Mouse (Mus musculus) hindlimb bud, embryonic 11.5 days (tissue): Measurements from ENCODE around the gene Gm340.

Experiments
- DNase-seq: peaks from one replicate; pipeline ENCODE4 v3.0.0-alpha.2; 2012; ENCODE audit warnings: low read depth, low spot score; ENCODE audit errors: extremely low spot score

Gm340 gene

DNA sequence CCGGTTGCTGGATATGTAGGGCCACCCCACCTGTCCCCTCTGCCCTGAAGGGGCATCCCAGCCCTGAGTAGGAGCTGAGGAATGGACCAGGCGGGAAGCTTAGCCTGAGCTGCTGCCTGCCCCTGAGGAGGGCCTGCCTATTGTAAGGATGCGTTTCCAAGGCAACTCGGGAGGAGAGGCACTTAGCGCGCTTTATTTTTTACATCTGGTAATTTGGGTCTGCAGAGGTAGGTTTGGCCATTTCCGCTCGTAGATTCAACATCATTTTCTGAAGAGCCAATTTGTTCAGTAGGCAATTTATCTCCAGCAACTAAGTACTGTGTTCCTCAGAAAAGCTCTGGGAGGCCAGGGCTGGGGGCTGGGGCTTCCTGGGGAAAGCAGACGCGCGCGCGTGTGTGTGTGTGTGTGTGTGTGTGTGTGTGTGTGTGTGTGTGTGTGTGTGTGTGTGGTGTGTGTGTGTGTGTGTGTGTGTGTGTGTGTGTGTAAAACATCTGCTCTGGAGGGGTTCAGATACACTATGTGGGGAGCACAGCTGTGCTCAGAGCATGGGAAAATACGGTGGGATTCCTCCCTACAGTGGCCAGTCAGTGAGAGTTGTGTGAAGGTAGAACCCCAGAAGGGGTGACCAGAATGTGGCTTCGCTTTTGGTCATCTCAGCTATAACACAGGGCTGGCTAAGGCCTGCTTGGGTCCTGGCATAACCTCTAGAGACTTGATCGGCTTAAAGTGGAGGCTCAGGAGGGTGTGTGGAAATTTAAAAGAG lies 31.3 kb downstream of the Gm340 start:
- DNase-seq = peak; percentile 42

DNA sequence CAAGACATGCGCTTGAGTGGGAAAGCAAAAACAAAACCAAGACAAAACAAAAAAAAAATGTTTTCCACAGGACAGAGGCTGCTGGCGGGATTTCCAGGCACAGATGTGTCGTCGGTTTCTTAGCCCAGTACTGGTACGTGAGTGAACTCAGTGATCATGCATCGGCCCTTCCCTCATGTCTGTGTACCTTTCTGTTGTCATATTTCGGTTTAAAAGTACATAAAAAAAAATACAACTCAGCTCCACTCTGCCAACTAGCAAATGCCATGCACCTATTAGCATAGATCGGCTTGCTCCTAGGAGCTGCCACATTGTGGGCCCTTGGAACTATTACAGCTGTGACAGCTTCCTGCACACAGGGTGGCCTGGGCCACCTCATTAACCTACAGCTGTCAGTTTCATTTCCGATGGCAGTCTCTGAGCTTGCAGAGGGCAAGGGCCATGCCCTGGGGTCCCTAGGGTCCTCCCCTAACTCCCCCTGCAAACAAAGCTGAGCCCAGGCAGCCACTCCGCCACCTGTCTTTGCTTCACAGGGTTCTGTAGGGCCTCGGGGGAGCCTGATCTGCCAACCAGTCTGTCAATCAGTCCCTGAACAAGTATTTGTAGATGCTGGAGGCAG lies 33.5 kb downstream of the Gm340 start:
- peak; percentile 26 for DNase-seq

DNA sequence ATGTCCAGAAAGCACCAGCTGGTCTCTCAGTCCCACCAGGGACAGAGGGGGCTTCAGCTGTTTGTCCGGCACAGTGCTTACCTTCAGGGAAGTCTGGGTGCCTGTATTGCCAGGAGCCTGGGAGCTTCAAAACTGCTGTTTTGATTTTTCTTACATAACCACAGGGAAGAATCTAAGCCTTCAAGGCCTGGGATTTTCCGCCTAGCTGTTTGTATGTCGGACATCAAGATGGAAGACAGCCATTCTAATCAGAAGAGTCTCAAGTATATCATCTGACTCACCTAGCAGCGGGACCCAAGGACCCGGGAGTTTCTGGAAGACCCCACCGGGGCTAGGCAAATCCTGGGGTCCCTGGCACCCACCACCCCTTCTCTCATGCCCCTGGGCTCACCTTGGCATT lies 34.1 kb downstream of the Gm340 start:
- no peak for DNase-seq

DNA sequence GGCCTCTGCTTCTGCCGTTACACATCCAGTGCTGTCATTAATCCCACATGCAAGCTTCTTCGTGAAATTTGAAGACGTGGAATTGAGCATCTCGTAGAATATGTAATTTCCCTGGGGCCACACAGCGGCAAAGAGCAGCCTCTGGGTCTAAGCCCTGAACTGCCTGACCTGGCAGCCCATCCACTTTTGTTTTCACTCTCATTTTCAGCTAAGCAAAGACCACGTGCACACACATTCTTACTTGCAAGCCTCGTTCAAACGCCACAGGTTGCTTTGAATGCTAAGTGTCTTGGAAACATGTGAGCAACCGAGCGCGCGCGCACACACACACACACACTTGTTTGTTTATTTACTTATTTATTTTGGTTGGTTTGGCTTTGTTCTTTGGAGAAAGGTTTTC lies 34.9 kb downstream of the Gm340 start:
- DNase-seq = no peak

DNA sequence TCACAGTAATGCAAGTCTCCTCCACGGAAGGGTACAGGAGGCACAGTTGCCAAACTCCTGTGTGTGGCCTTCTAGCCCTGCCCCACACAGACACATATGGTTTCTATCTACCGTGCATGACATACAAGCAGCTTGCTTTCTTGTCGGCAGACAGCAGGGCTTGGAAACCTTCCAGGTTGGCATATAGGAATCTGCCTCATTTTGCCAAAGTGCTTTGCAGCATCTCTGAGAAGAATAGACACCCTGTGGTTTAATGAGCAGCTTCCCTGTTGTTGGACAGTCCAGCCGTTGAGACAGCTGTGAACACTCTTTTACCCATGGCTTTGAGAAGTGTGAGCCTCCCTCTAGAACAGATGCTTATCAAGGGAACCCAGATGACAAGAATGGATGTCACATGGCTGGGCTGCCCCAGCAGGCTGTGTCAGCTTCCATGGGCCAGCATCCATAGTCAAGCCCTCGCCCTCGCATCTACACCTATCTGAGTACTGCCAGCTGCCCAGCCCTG lies 36.0 kb downstream of the Gm340 start:
- no peak for DNase-seq

DNA sequence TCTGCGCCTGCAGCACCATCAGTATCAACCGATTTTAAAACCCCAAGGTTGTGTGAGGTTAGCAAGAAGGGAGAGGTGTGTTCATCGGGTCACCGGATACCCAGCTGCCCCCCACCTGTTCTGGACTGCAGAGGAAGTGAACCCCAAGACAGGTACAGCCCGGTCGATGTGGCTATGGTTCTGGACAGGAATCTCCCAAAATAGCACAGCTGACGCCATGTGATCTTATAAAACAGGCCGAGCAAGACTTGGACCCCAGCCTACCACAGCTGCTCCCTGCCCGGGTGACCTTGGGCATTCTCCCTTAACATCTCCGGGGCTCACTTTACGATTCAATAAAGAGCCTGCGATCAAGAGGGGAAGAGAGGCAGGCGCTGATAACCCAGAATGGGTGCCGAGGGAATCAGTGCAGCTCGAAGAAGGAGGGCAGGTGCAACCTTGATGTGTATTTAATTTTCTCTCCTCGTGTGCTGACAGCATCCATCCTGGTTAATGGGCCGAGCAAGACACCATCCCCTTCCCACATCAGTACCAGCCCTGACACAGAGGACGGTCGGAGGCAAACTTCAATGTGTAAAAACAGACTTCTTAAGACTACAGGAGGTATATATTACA lies 36.7 kb downstream of the Gm340 start:
- DNase-seq = no peak

DNA sequence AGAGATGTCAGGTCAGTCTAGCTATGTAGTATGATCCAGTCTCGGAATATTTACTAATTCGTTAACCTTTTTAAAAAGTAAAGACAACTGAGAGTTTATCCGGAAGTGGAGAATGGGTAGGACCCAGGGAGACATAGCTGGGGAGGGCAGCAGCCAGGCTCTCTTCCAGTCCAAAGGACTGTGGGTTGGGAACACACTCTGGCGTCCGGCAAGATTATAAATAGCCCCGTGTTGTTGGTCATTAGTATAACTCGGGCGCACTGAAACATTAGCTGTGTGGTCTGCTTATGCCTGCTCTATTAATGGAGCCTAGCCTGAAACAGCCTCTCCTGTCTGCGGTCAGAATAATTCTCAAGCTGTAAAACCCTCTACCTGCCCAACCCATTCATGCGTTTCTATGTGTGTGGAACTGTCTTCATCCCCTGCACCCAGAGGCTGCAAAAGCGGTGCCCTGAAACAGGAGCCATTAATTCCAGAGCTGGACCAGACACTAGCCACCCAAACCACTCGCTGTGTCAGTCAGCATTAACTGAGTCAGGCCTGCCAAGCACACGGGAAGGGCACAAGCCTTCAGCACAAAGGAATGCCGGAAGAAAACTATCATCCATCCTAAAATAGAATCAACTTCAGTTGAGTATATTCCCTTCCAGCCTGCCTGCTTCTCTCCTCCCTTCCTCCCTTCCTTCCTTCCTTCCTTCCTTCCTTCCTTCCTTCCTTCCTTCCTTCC lies 38.4 kb downstream of the Gm340 start:
- DNase-seq = no peak

DNA sequence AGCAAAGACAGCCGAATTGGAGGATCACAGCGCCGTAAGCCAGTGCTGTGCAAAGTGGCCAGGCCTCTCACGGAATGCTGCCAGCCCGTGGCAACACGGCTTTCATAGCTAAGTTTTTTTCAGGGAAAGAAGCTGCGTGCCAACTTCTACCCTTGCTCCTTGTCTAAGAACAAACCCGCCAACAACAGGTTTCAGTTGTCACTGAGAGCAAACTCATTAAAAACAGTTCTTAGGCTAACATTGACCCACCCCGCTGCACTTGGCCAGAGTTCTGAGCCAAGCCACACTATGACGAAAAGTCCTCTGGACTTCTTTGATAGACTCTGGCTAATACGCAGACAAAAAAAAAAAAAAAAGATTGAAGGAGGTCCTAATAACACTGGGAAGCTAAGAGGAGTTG lies 46.8 kb downstream of the Gm340 start:
- no peak for DNase-seq

DNA sequence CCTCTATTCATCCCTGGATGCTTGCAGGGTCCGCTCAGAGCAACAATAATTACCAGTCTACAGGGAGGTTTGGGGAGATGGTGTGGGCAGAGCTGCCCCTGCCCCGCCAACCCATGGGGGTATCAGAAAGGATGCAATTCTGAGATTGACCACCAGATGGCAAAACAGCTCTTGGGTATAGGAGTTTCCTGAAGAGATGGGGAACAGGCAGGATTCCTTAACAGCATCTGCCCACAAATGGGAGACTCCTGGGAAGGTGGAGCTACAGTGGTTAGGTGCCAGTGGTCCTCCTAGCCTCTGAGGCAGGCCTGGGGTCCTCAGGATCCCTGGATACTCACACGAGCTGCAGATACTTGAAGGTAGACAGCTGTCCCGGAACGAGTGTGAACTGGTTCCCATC lies 47.4 kb downstream of the Gm340 start:
- peak; percentile 64 for DNase-seq

DNA sequence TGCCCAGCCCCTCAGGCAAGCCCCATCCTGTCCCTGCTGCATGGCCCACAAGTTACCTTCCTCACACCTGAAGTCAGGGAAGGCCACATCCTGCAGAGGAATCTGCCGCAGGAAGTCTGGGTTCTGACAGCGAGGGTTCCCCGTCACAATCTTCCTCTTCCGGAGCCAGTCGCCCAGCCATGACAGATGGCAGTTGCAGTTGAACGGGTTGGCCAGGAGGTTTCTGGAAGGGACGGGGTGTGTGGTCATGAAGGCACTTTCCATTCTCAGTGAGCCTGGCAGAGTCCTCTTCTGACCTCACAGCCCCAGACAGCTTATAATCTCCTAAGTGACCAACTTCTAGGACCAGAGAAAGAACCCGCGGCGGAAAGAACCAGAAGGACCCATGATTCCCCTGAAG lies 51.9 kb downstream of the Gm340 start:
- no peak for DNase-seq

DNA sequence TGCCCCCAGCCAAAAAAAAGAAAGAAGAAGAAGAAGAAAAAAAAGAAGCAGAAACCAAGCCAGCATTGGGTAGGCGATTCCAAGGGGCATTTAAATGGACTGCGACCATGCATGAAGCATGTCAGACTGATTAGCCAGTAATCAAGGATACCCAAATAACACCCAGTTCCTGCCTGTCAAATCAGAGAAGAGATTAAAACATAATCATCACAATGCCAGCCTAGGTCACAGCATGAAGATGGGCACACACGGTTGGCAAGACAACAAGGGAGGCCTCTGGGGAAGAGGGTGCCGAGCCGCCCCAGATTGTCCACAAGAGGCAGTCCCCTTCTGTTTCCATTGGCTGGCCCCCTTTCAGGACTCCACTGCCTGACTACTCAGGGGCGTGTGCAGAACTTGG lies 52.8 kb downstream of the Gm340 start:
- DNase-seq = no peak
